Mouse (Mus musculus): ENCODE measurements around the gene Prkab2. TPM values are rescaled to one million over a fixed set of nuclear protein-coding genes. Genes with fewer than 3 reads are reported as not detected.

Gene Prkab2
- total and polyA plus RNA-seq, 3 experiments, result 1.8 to 10.2 (median 5.0) TPM

DNA sequence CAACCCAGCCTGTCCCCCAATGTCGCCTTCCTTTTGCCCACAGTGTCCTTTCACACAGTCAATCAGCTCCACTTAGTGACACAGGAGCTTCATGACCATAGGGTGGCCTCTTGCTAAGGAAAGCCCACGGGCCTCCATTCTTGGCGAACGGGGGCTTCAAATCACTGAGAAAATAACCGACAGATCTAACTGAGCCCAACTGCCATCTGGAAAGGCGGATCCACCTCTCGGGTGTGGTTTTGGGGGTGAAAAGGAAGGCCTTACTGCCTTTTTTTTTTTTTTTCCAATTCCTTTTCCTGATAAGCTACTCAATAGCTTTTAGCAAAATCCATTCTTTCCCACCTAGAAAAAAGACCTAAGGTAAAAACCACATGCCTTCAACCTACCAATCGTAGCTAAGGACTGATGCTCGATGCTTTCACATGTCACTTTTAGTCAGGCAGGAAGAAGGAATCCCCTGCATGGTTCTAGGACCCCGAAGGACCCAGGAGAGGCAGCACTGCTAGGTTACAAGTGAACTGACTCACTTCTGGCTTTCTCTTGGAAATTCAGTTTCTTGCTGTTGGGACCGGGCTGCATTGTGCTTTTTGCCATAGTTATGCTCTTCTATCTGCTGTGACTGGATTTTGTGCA lies 44.6 kb downstream of the Prkab2 start:
- no peak for TF ChIP-seq CTCF (IDR thresholded peaks at IDR 0.05; ENCODE audit: low read depth, low read length)
- TF ChIP-seq GATA2 (IDR thresholded peaks at IDR 0.05; ENCODE audit: borderline replicate concordance, low read depth, low read length), result no peak
- TF ChIP-seq TAL1 (conservative IDR thresholded peaks at IDR 0.05; ENCODE audit: low read depth, low read length), result no peak
- no peak for TF ChIP-seq POLR2AphosphoS5 (IDR thresholded peaks at IDR 0.05; ENCODE audit: insufficient replicate concordance, low read depth, low read length)
- no peak for TF ChIP-seq GATA1 (IDR thresholded peaks at IDR 0.05; ENCODE audit: borderline replicate concordance, low read length)
- no peak for ATAC-seq (ENCODE audit: extremely low read depth, insufficient number of reproducible peaks, low FRiP score, poor library complexity, severe bottlenecking)
- Histone ChIP-seq H3K36me3 (replicated peaks) (no peaks in the 10 kb centered on the region), H3K4me1 (ENCODE audit: insufficient read depth, low read depth, low read length) (no peaks in the 10 kb centered on the region), H3K4me3 (ENCODE audit: low read depth, low read length) (no peak overlapping the region), H3K9me3 (replicated peaks) (no peaks in the 10 kb centered on the region), H3K27me3 (ENCODE audit: insufficient read depth, low read length) (peaks cover 2% of the 10 kb centered on the region; the same call in 1 of the 2 replicates)
- DNase-seq (ENCODE audit: low spot score), result no peak

DNA sequence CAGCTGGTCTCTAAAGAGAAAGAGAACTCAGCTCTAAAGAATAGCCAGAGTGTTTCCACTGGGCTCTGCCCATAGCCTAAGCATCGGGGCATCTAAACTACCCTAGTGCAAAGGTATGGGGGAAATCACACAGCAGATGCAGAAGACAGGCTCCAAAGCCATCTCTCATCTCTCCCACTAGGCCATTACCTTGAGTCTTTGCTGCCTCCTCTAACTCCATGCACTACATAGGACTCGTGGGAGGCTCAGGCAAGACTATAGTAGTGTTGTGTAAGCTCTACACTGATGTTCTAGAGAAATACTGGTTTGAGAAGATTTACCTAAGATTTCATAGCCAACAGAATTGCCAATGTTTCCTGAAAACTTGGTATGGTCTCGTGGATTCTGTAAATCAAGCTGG lies 47.5 kb downstream of the Prkab2 start:
- DNase-seq (ENCODE audit: low spot score), result no peak
- TF ChIP-seq TAL1 (conservative IDR thresholded peaks at IDR 0.05; ENCODE audit: low read depth, low read length) (no peak), POLR2AphosphoS5 (IDR thresholded peaks at IDR 0.05; ENCODE audit: insufficient replicate concordance, low read depth, low read length) (no peak), GATA1 (IDR thresholded peaks at IDR 0.05; ENCODE audit: borderline replicate concordance, low read length) (no peak), GATA2 (IDR thresholded peaks at IDR 0.05; ENCODE audit: borderline replicate concordance, low read depth, low read length) (no peak)
- H3K27me3 ChIP-seq (ENCODE audit: insufficient read depth, low read length), result no peaks in the 10 kb centered on the region; the same call in 1 of the 2 replicates
- H3K36me3 ChIP-seq (replicated peaks), result no peaks in the 10 kb centered on the region
- ATAC-seq (ENCODE audit: extremely low read depth, insufficient number of reproducible peaks, low FRiP score, poor library complexity, severe bottlenecking), result no peak
- no peaks in the 10 kb centered on the region for H3K4me1 ChIP-seq (ENCODE audit: insufficient read depth, low read depth, low read length)
- H3K9me3 ChIP-seq (replicated peaks), result no peaks in the 10 kb centered on the region
- H3K4me3 ChIP-seq (ENCODE audit: low read depth, low read length), result no peak overlapping the region

DNA sequence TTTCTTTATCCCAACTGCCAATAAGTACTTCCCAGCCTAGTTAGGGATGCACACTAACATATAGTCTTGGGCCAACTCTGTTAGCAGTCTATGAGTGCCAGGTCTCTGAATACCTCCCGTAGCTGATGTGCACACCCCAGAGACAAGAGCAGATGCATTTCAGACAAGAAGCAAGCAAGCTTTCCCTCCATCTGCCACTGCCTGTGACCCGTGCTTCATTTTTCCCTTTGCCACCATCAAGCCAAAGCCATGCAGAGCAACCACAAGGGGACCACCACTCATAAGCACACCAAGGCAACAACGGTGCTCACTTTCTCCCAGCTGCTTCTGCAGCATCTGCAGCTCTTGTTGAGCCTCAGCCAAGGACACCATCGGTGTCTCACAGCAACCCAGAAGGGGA lies 48.6 kb downstream of the Prkab2 start:
- H3K4me3 ChIP-seq (ENCODE audit: low read depth, low read length), result no peak overlapping the region
- no peak for TF ChIP-seq CTCF (IDR thresholded peaks at IDR 0.05; ENCODE audit: low read depth, low read length)
- TF ChIP-seq GATA2 (IDR thresholded peaks at IDR 0.05; ENCODE audit: borderline replicate concordance, low read depth, low read length), result no peak
- no peak for TF ChIP-seq TAL1 (conservative IDR thresholded peaks at IDR 0.05; ENCODE audit: low read depth, low read length)
- TF ChIP-seq POLR2AphosphoS5 (IDR thresholded peaks at IDR 0.05; ENCODE audit: insufficient replicate concordance, low read depth, low read length), result no peak
- no peak for TF ChIP-seq GATA1 (IDR thresholded peaks at IDR 0.05; ENCODE audit: borderline replicate concordance, low read length)

DNA sequence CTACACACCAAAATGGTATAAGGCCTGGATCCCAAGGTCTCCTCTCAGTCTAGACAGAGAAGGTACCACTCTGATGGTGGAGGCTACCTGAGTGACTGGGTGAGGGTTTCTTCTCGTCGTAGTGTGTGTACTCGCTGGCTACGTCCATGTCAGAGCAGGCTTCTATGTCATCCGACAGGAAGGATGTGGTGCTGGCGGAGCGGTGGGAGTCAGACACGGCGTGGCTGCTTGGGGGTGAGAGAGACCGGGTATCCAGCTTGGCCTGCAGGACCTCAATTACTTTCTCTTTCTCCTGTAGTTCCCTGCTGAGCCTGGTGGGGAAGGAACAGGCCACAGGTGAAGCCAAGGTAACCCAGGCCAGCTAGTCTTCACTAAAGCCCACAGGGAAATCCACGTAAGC lies 52.1 kb downstream of the Prkab2 start:
- H3K27me3 ChIP-seq (ENCODE audit: insufficient read depth, low read length), result no peaks in the 10 kb centered on the region; the same call in 1 of the 2 replicates
- TF ChIP-seq CTCF (IDR thresholded peaks at IDR 0.05; ENCODE audit: low read depth, low read length) (no peak), GATA2 (IDR thresholded peaks at IDR 0.05; ENCODE audit: borderline replicate concordance, low read depth, low read length) (no peak), POLR2AphosphoS5 (IDR thresholded peaks at IDR 0.05; ENCODE audit: insufficient replicate concordance, low read depth, low read length) (no peak)
- ATAC-seq (ENCODE audit: extremely low read depth, insufficient number of reproducible peaks, low FRiP score, poor library complexity, severe bottlenecking), result no peak
- no peak for DNase-seq (ENCODE audit: low spot score)
- no peaks in the 10 kb centered on the region for H3K9me3 ChIP-seq (replicated peaks)
- H3K4me1 ChIP-seq (ENCODE audit: insufficient read depth, low read depth, low read length), result no peaks in the 10 kb centered on the region
- H3K36me3 ChIP-seq (replicated peaks), result no peaks in the 10 kb centered on the region
- H3K4me3 ChIP-seq (ENCODE audit: low read depth, low read length), result no peak overlapping the region

More for the DNA sequence above, 48.6 kb downstream of the Prkab2 start:
- H3K9me3 ChIP-seq (replicated peaks), result no peaks in the 10 kb centered on the region
- no peak for ATAC-seq (ENCODE audit: extremely low read depth, insufficient number of reproducible peaks, low FRiP score, poor library complexity, severe bottlenecking)
- DNase-seq (ENCODE audit: low spot score), result no peak
- no peaks in the 10 kb centered on the region for H3K36me3 ChIP-seq (replicated peaks)
- H3K27me3 ChIP-seq (ENCODE audit: insufficient read depth, low read length), result no peaks in the 10 kb centered on the region; the same call in 1 of the 2 replicates
- H3K4me1 ChIP-seq (ENCODE audit: insufficient read depth, low read depth, low read length), result no peaks in the 10 kb centered on the region

DNA sequence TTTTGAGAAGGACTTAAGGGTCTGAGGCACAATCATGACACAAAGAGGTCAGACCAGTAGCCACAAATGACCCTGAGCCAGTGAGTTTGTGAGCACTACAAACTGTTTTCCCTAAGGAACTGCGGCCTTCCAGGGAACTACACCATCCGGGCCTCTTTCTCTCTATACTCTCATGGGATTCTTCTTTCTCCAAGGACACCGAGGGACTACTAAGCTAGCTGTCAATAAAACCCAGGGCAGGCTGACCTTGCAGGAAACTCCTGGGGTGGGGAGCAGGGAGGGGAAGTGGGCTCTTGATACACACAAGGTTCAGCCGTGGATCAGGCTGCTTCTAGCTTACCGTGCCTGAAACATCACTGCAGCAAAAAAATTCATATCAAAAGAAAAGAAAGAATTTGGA lies 52.9 kb downstream of the Prkab2 start:
- no peak for ATAC-seq (ENCODE audit: extremely low read depth, insufficient number of reproducible peaks, low FRiP score, poor library complexity, severe bottlenecking)
- no peaks in the 10 kb centered on the region for H3K4me1 ChIP-seq (ENCODE audit: insufficient read depth, low read depth, low read length)
- TF ChIP-seq GATA1 (IDR thresholded peaks at IDR 0.05; ENCODE audit: borderline replicate concordance, low read length) (no peak), CTCF (IDR thresholded peaks at IDR 0.05; ENCODE audit: low read depth, low read length) (no peak), POLR2AphosphoS5 (IDR thresholded peaks at IDR 0.05; ENCODE audit: insufficient replicate concordance, low read depth, low read length) (no peak), TAL1 (conservative IDR thresholded peaks at IDR 0.05; ENCODE audit: low read depth, low read length) (no peak)
- H3K9me3 ChIP-seq (replicated peaks), result no peaks in the 10 kb centered on the region
- no peak overlapping the region for H3K4me3 ChIP-seq (ENCODE audit: low read depth, low read length)
- H3K36me3 ChIP-seq (replicated peaks), result no peaks in the 10 kb centered on the region
- no peaks in the 10 kb centered on the region; the same call in 1 of the 2 replicates for H3K27me3 ChIP-seq (ENCODE audit: insufficient read depth, low read length)
- DNase-seq (ENCODE audit: low spot score), result no peak

DNA sequence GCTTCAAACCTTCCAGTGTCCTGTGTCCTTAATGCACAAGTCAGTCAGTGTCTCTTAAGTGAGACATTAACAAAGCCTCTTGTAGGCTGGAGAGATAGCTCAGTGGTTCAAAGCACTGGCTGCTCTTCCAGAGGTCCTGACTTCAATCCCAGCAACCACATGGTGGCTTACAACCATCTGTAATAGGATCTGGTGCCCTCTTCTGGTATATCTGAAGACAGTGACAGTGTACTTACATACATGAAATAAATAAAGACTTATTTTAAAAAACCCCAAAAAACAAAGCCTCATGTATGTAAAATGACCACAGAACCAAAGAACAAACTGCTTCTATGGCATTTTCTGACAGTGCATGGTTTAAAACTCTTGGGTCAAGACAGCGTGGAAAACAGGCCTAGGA lies 57.9 kb downstream of the Prkab2 start:
- H3K27me3 ChIP-seq (ENCODE audit: insufficient read depth, low read length), result no peaks in the 10 kb centered on the region
- no peak overlapping the region for H3K4me3 ChIP-seq (ENCODE audit: low read depth, low read length)
- H3K9me3 ChIP-seq (replicated peaks), result no peaks in the 10 kb centered on the region
- no peaks in the 10 kb centered on the region for H3K36me3 ChIP-seq (replicated peaks)
- ATAC-seq (ENCODE audit: extremely low read depth, insufficient number of reproducible peaks, low FRiP score, poor library complexity, severe bottlenecking), result no peak
- TF ChIP-seq GATA1 (IDR thresholded peaks at IDR 0.05; ENCODE audit: borderline replicate concordance, low read length) (no peak), TAL1 (conservative IDR thresholded peaks at IDR 0.05; ENCODE audit: low read depth, low read length) (no peak), GATA2 (IDR thresholded peaks at IDR 0.05; ENCODE audit: borderline replicate concordance, low read depth, low read length) (no peak), POLR2AphosphoS5 (IDR thresholded peaks at IDR 0.05; ENCODE audit: insufficient replicate concordance, low read depth, low read length) (no peak), CTCF (IDR thresholded peaks at IDR 0.05; ENCODE audit: low read depth, low read length) (no peak)
- no peak for DNase-seq (ENCODE audit: low spot score)
- H3K4me1 ChIP-seq (ENCODE audit: insufficient read depth, low read depth, low read length), result no peaks in the 10 kb centered on the region
